Mouse (Mus musculus) CH12.LX (cell line): ENCODE results near the gene Zkscan4. TPM values are rescaled to one million over a fixed set of nuclear protein-coding genes. Genes with fewer than 3 reads are reported as not detected.
A peak's percentile ranks its signal among the peaks of the same experiment; 100 is the strongest.

Experiments
- DNase-seq: peaks from one replicate; pipeline ENCODE4 v3.0.0-alpha.2; 2013; ENCODE audit errors: extremely low read depth
- H3K27ac ChIP-seq: 2 replicates; pipeline ENCODE4 v1.5.1; 2012; ENCODE audit warnings: low read depth, mild to moderate bottlenecking, control low read depth, moderate library complexity; ENCODE audit not compliant: insufficient read depth
- H3K27me3 ChIP-seq: replicated peaks from 2 replicates; pipeline ENCODE3; 2012; ENCODE audit warnings: inconsistent platforms
- H3K36me3 ChIP-seq, 2 experiments: replicated peaks in 1 of 2; 2 replicates each; pipeline versions ENCODE3 to v1.6.1; 2012; ENCODE audit warnings: inconsistent platforms in 1 of 2, low read length in 1 of 2, mild to moderate bottlenecking in 1 of 2, mixed read lengths in 1 of 2, moderate library complexity in 1 of 2; ENCODE audit not compliant: control insufficient read depth in 1 of 2, insufficient read depth in 1 of 2
- H3K4me1 ChIP-seq, 2 experiments: 2 replicates each; pipeline ENCODE4 v1.6.1; 2012; ENCODE audit warnings: inconsistent platforms in 1 of 2, moderate library complexity in 1 of 2; ENCODE audit not compliant: insufficient read depth in 2 of 2, control insufficient read depth in 1 of 2
- H3K4me2 ChIP-seq: 2 replicates; pipeline ENCODE4 v1.6.1; 2012; ENCODE audit warnings: low read depth, mild to moderate bottlenecking, control low read depth; ENCODE audit not compliant: poor library complexity, insufficient read depth, severe bottlenecking
- H3K4me3 ChIP-seq, 3 experiments: fragments of 150-350 bp in 1 of 3; sonication (generic) in 1 of 3; replicated peaks in 1 of 3; 2 replicates each; pipeline versions ENCODE3 to v1.5.1; 2011 to 2012; ENCODE audit warnings: low read depth in 2 of 3, low read length in 2 of 3, mild to moderate bottlenecking in 2 of 3, moderate library complexity in 2 of 3, control low read depth in 1 of 3, improper control_type of control experiment in 1 of 3, inconsistent platforms in 1 of 3, mixed read lengths in 1 of 3; ENCODE audit not compliant: poor library complexity in 1 of 3
- H3K79me2 ChIP-seq: replicated peaks from 2 replicates; pipeline ENCODE4 v1.6.1; 2012; ENCODE audit warnings: mild to moderate bottlenecking, moderate library complexity; ENCODE audit not compliant: control insufficient read depth, poor library complexity, insufficient read depth, severe bottlenecking; ENCODE audit errors: extremely low read depth
- H3K9ac ChIP-seq: 2 replicates; pipeline ENCODE4 v1.6.1; 2012; ENCODE audit warnings: low read depth, mild to moderate bottlenecking, control low read depth, moderate library complexity; ENCODE audit not compliant: insufficient read depth
- H3K9me3 ChIP-seq: replicated peaks from 2 replicates; pipeline ENCODE3; 2012; ENCODE audit warnings: low read length, inconsistent platforms, mixed read lengths
- CHD1 ChIP-seq: IDR thresholded peaks from 2 replicates; pipeline ENCODE4 v1.6.1; 2012; ENCODE audit warnings: low read depth, low read length, improper control_type of control experiment, inconsistent platforms
- CHD2 ChIP-seq: IDR thresholded peaks from 2 replicates; pipeline ENCODE4 v1.6.1; 2011; ENCODE audit warnings: low read length, improper control_type of control experiment
- CTCF ChIP-seq, 2 experiments: IDR thresholded peaks in 1 of 2; conservative IDR thresholded peaks in 1 of 2; 2 replicates each; pipeline ENCODE4 v1.5.1; 2011 to 2012; ENCODE audit warnings: low read depth in 2 of 2, low read length in 2 of 2, improper control_type of control experiment in 1 of 2, inconsistent platforms in 1 of 2, mild to moderate bottlenecking in 1 of 2, moderate library complexity in 1 of 2
- E2F4 ChIP-seq: IDR thresholded peaks from 2 replicates; pipeline ENCODE4 v1.6.1; 2011; ENCODE audit warnings: low read depth, low read length, improper control_type of control experiment; ENCODE audit not compliant: insufficient replicate concordance
- ELF1 ChIP-seq: IDR thresholded peaks from 2 replicates; pipeline ENCODE4 v1.6.1; 2014; ENCODE audit warnings: low read depth, mild to moderate bottlenecking, inconsistent platforms, low read length, improper control_type of control experiment
- EP300 ChIP-seq: IDR thresholded peaks from 2 replicates; pipeline ENCODE4 v1.6.1; 2011; ENCODE audit warnings: low read length, improper control_type of control experiment
- GABPA ChIP-seq: IDR thresholded peaks from 2 replicates; pipeline ENCODE4 v1.6.1; 2012; ENCODE audit warnings: low read depth, low read length, improper control_type of control experiment, inconsistent platforms; ENCODE audit not compliant: insufficient replicate concordance
- HCFC1 ChIP-seq: IDR thresholded peaks from 2 replicates; pipeline ENCODE4 v1.6.1; 2012; ENCODE audit warnings: low read depth, mild to moderate bottlenecking, inconsistent platforms, low read length, improper control_type of control experiment
- IRF4 ChIP-seq: IDR thresholded peaks from 2 replicates; pipeline ENCODE4 v1.6.1; 2014; ENCODE audit warnings: low read depth, mild to moderate bottlenecking, inconsistent platforms, low read length, improper control_type of control experiment
- JUN ChIP-seq: IDR thresholded peaks from 2 replicates; pipeline ENCODE4 v1.6.1; 2011; ENCODE audit warnings: low read depth, mild to moderate bottlenecking, low read length, improper control_type of control experiment, moderate library complexity; ENCODE audit not compliant: insufficient read depth
- JUND ChIP-seq: conservative IDR thresholded peaks from 2 replicates; pipeline ENCODE4 v1.6.1; 2011; ENCODE audit warnings: low read depth, low read length, improper control_type of control experiment
- MAX ChIP-seq: IDR thresholded peaks from 2 replicates; pipeline ENCODE4 v1.6.1; 2011; ENCODE audit warnings: low read length, improper control_type of control experiment
- MEF2A ChIP-seq: IDR thresholded peaks from 2 replicates; pipeline ENCODE4 v1.6.1; 2014; ENCODE audit warnings: low read depth, mild to moderate bottlenecking, inconsistent platforms, low read length, improper control_type of control experiment, borderline replicate concordance
- MXI1 ChIP-seq: IDR thresholded peaks from 2 replicates; pipeline ENCODE4 v1.6.1; 2011; ENCODE audit warnings: mild to moderate bottlenecking, low read depth, low read length, improper control_type of control experiment
- MYC ChIP-seq: IDR thresholded peaks from 2 replicates; pipeline ENCODE4 v1.6.1; 2011; ENCODE audit warnings: low read depth, mild to moderate bottlenecking, improper control_type of control experiment, low read length
- NELFE ChIP-seq: IDR thresholded peaks from 2 replicates; pipeline ENCODE4 v1.6.1; 2011; ENCODE audit warnings: low read depth, low read length, improper control_type of control experiment
- NRF1 ChIP-seq: IDR thresholded peaks from 2 replicates; pipeline ENCODE4 v1.6.1; 2014; ENCODE audit warnings: low read depth, mild to moderate bottlenecking, inconsistent platforms, low read length, improper control_type of control experiment, moderate library complexity
- PAX5 ChIP-seq: IDR thresholded peaks from 2 replicates; pipeline ENCODE4 v1.6.1; 2012; ENCODE audit warnings: low read length, inconsistent platforms, mixed read lengths
- POLR2A ChIP-seq: IDR thresholded peaks from 2 replicates; pipeline ENCODE4 v1.6.1; 2011; ENCODE audit warnings: low read depth, mild to moderate bottlenecking, improper control_type of control experiment, low read length
- POLR2AphosphoS2 ChIP-seq: IDR thresholded peaks from 2 replicates; pipeline ENCODE4 v1.6.1; 2011; ENCODE audit warnings: low read depth, low read length, improper control_type of control experiment
- RAD21 ChIP-seq: IDR thresholded peaks from 2 replicates; pipeline ENCODE4 v1.6.1; 2011; ENCODE audit warnings: low read depth, mild to moderate bottlenecking, low read length, improper control_type of control experiment, moderate library complexity
- RCOR1 ChIP-seq: conservative IDR thresholded peaks from 2 replicates; pipeline ENCODE4 v1.6.1; 2012; ENCODE audit warnings: low read depth, mild to moderate bottlenecking, inconsistent platforms, low read length, improper control_type of control experiment
- SIN3A ChIP-seq: IDR thresholded peaks from 2 replicates; pipeline ENCODE4 v1.6.1; 2012; ENCODE audit warnings: low read length, improper control_type of control experiment, inconsistent platforms
- SMC3 ChIP-seq: IDR thresholded peaks from 2 replicates; pipeline ENCODE4 v1.6.1; 2011; ENCODE audit warnings: low read depth, low read length, improper control_type of control experiment
- TBP ChIP-seq: conservative IDR thresholded peaks from 2 replicates; pipeline ENCODE4 v1.6.1; 2011; ENCODE audit warnings: low read depth, low read length, improper control_type of control experiment
- TCF12 ChIP-seq: IDR thresholded peaks from 2 replicates; pipeline ENCODE4 v1.6.1; 2014; ENCODE audit warnings: low read depth, mild to moderate bottlenecking, inconsistent platforms, low read length, improper control_type of control experiment
- USF1 ChIP-seq: IDR thresholded peaks from 2 replicates; pipeline ENCODE4 v1.6.1; 2014; ENCODE audit warnings: low read depth, mild to moderate bottlenecking, inconsistent platforms, low read length, improper control_type of control experiment
- USF2 ChIP-seq: conservative IDR thresholded peaks from 2 replicates; pipeline ENCODE4 v1.6.1; 2011; ENCODE audit warnings: low read depth, low read length, improper control_type of control experiment
- ZC3H11A ChIP-seq: IDR thresholded peaks from 2 replicates; pipeline ENCODE4 v1.6.1; 2012; ENCODE audit warnings: low read depth, mild to moderate bottlenecking, inconsistent platforms, low read length, improper control_type of control experiment
- ZNF384 ChIP-seq: IDR thresholded peaks from 2 replicates; pipeline ENCODE4 v1.6.1; 2012; ENCODE audit warnings: low read depth, low read length, improper control_type of control experiment, inconsistent platforms
- dilution Hi-C: fragments of 300-500 bp; cut with MboI; formaldehyde crosslinking; loops from 2 replicates; pipeline ENCODE4 v1.14.3; 2020; ENCODE audit warnings: low sequenced_read_pairs; ENCODE audit not compliant: extremely low pct_unique_long_range_greater_than_20kb, extremely low pct_ligation_motif_present
- in situ Hi-C: fragments of 300-500 bp; cut with MboI; formaldehyde crosslinking; loops from 3 replicates; pipeline ENCODE4 v1.14.3; 2019; ENCODE audit warnings: low sequenced_read_pairs, low pct_ligation_motif_present, low pct_unique_long_range_greater_than_20kb, mixed read lengths
- polyA plus RNA-seq: library from polyadenylated mRNA; unstranded; fragments of >175 nt; gene quantifications from 2 replicates; pipeline ENCODE4 v1.2.1, GENCODE M21; 2012; ENCODE audit warnings: low read depth; ENCODE audit not compliant: insufficient read length
- total RNA-seq, 2 experiments: library from RNA; depleted of rRNA; stranded (reverse); fragments of 300-350 nt in 1 of 2; fragments of >200 nt in 1 of 2; gene quantifications; 2 replicates each; pipeline ENCODE4 v1.2.3; 2012 to 2014

The Zkscan4 gene
- total and polyA plus RNA-seq, 3 experiments, result not detected

GRCm38 (mm10) chr13:21506221-21506649, 27.5 kb downstream of the Zkscan4 start (continued):
- TF ChIP-seq NELFE (peak; percentile 70; the same call in 1 of the 2 replicates), MXI1 (peak; percentile 79; the same call in 1 of the 2 replicates), TBP (peak; percentile 60; the same call in 1 of the 2 replicates), SMC3 (no peak), RCOR1 (no peak), MAX (peak; percentile 90), JUN (no peak), JUND (no peak), IRF4 (peak; percentile 50; the same call in 1 of the 2 replicates)
- TF ChIP-seq, all 38 proteins: peak for 14

- no peaks in the 10 kb centered on the region for H3K9me3 ChIP-seq
- no peak for TF ChIP-seq CHD1
- no peak for TF ChIP-seq POLR2A
- TF ChIP-seq MYC, result no peak
- TF ChIP-seq USF2, result no peak
- peak overlapping the region; percentile 82 for H3K4me2 ChIP-seq
- H3K27me3 ChIP-seq, result no peaks in the 10 kb centered on the region
- H3K4me1 ChIP-seq, result peaks cover 0 to 15% of the 10 kb centered on the region in 2 experiments; a peak in 2 of 4 replicates
- H3K27ac ChIP-seq, result no peak overlapping the region
- H3K36me3 ChIP-seq, result peaks cover 12 to 23% of the 10 kb centered on the region in 2 experiments
- H3K4me3 ChIP-seq, result peak overlapping the region; percentile 55 to 77 (median 75)
- DNase-seq, result no peak
- H3K9ac ChIP-seq, result peak overlapping the region; percentile 83
- dilution Hi-C loops (no loop called here), in situ Hi-C loops (no loop called here)
- peaks cover 11% of the 10 kb centered on the region; the same call in 1 of the 2 replicates for H3K79me2 ChIP-seq
Measured at GRCm38 (mm10) chr13:21530136-21530535, 51.4 kb downstream of the Zkscan4 start.

- Histone ChIP-seq H3K79me2 (peaks cover 11% of the 10 kb centered on the region; the same call in 1 of the 2 replicates), H3K4me1 (peaks cover 0 to 15% of the 10 kb centered on the region in 2 experiments; a peak in 2 of 4 replicates), H3K36me3 (peaks cover 9 to 16% of the 10 kb centered on the region in 2 experiments), H3K4me2 (peak within 1 kb of the TSS; percentile 82), H3K4me3 (peak within 1 kb of the TSS; percentile 75 to 81 (median 77)), H3K9me3 (no peaks in the 10 kb centered on the region), H3K9ac (peak within 1 kb of the TSS; percentile 83), H3K27me3 (no peaks in the 10 kb centered on the region), H3K27ac (peak within 1 kb of the TSS; percentile 36)
- dilution Hi-C loops, result no loop called here
- in situ Hi-C loops, result no loop called here
- DNase-seq, result peak; percentile 89
- TF ChIP-seq TCF12 (peak; percentile 85), EP300 (no peak), SIN3A (peak; percentile 63; the same call in 1 of the 2 replicates), USF2 (no peak), HCFC1 (peak; percentile 84), CTCF (conservative IDR thresholded peaks at IDR 0.05 in 1 of 2, IDR thresholded peaks at IDR 0.05 in 1 of 2; ENCODE audit: low read depth in 2 of 2, low read length in 2 of 2) (peak in 1 of 2 experiments; percentile 26; a peak in 1 of 4 replicates), CHD1 (no peak), MYC (peak; percentile 29; the same call in 1 of the 2 replicates), PAX5 (no peak), IRF4 (peak; percentile 40; the same call in 1 of the 2 replicates), RAD21 (peak; percentile 11), ZC3H11A (no peak), ELF1 (peak; percentile 88), RCOR1 (no peak), GABPA (peak; percentile 58), SMC3 (peak; percentile 12; the same call in 1 of the 2 replicates), USF1 (no peak), NRF1 (no peak; the same call in none of the 2 replicates), CHD2 (no peak), POLR2AphosphoS2 (no peak), MEF2A (peak; percentile 32; the same call in 1 of the 2 replicates), E2F4 (no peak), ZNF384 (no peak), POLR2A (peak; percentile 90)
Measured at GRCm38 (mm10) chr13:21530781-21531201, 52.1 kb downstream of the Zkscan4 start, which contains the start of gene Zkscan8. Gene Zkscan8 (minus strand): TSS chr13:21531120.
